In the genomic region with DNA sequence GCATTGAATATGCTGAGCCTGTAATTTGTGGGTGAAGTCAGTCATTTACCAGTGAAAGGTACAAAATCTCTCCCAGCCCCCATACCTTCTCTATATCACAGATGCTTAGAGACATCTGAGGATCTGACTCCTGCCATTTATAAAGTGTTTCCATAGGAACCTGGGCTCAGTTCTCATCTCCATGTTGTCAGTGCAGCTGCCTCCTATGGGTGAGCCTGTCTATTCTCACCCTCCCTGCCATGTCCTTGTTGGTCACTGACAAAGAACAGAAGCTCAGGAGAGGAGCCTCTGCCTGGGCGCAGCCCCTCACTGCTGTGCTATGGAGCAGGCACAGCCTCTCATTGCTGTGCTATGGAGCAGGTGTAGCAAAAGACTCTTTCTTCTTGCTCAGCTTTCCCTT, we compare ENCODE assay signal across 26 mouse cellular contexts. TPM values are rescaled to one million over a fixed set of nuclear protein-coding genes. Genes with fewer than 3 reads are reported as not detected.
A peak's percentile ranks its signal among the peaks of the same experiment; 100 is the strongest.
DNase-seq lines count a peak whose midpoint lies in the region; ATAC-seq and TF ChIP-seq lines count a peak whose summit lies in the region.
"Had no signal": no experiment of that assay in that cellular context is flagged by ENCODE, and none has a peak within 500 bp of the region (broad histone marks: within the 10 kb centered on the region; RNA-seq: fewer than 3 reads in every experiment).

No protein-coding gene starts in this region.

- H3K27me3 ChIP-seq in forebrain, embryonic 15.5 days = no peaks in the 10 kb centered on the region
- no peaks in the 10 kb centered on the region for H3K27me3 ChIP-seq in forebrain, embryonic 12.5 days
- H3K27me3 ChIP-seq in heart, adult 2 months (ENCODE audit: control insufficient read depth, insufficient read depth, low read length) = no peaks in the 10 kb centered on the region
- H3K27me3 ChIP-seq: embryonic facial prominence, embryonic 13.5 days; hindbrain, embryonic 12.5 days had no signal

- no peaks in the 10 kb centered on the region for H3K4me1 ChIP-seq in forebrain, embryonic 15.5 days
- no peaks in the 10 kb centered on the region for H3K4me1 ChIP-seq in forebrain, embryonic 12.5 days
- H3K4me1 ChIP-seq in heart, adult 2 months (ENCODE audit: control insufficient read depth, insufficient read depth, low read length) = no peaks in the 10 kb centered on the region
- H3K4me1 ChIP-seq: embryonic facial prominence, embryonic 13.5 days; heart, embryonic 10.5 days; hindbrain, embryonic 12.5 days had no signal

- ATAC-seq in forebrain, embryonic 15.5 days (replicated peaks) = peak; percentile 55; the same call in 1 of the 2 replicates
- ATAC-seq in forebrain, embryonic 12.5 days (ENCODE audit: low FRiP score) = no peak
- ATAC-seq: hindbrain, postnatal 0 days had no signal

- no peak overlapping the region for H3K27ac ChIP-seq in forebrain, embryonic 15.5 days (replicated peaks)
- no peak overlapping the region for H3K27ac ChIP-seq in forebrain, embryonic 12.5 days
- H3K27ac ChIP-seq in heart, adult 2 months = no peak overlapping the region
- H3K27ac ChIP-seq: embryonic facial prominence, embryonic 13.5 days; gastrocnemius, adult 2 months; heart, embryonic 10.5 days; hindbrain, embryonic 12.5 days; hindbrain, postnatal 0 days had no signal

- H3K79me2 ChIP-seq in heart, adult 2 months (replicated peaks; ENCODE audit: control insufficient read depth, insufficient read depth, low read length) = no peaks in the 10 kb centered on the region

- TF ChIP-seq CTCF in heart, adult 2 months (IDR thresholded peaks at IDR 0.05) = no peak
- TF ChIP-seq CTCF in brain, embryonic 14.5 days (IDR thresholded peaks at IDR 0.05; ENCODE audit: borderline replicate concordance, extremely low read depth, insufficient read depth, insufficient read length) = no peak

- no peak for TF ChIP-seq EP300 in heart, adult 2 months (IDR thresholded peaks at IDR 0.05; ENCODE audit: insufficient read depth, low read depth, low read length)

- no peaks in the 10 kb centered on the region for H3K36me3 ChIP-seq in forebrain, embryonic 15.5 days
- H3K36me3 ChIP-seq in forebrain, embryonic 12.5 days (replicated peaks) = no peaks in the 10 kb centered on the region
- no peaks in the 10 kb centered on the region for H3K36me3 ChIP-seq in heart, adult 2 months (ENCODE audit: control insufficient read depth, insufficient read depth, low read length)
- H3K36me3 ChIP-seq: embryonic facial prominence, embryonic 13.5 days; heart, embryonic 10.5 days; hindbrain, embryonic 12.5 days had no signal

- H3K4me2 ChIP-seq in forebrain, embryonic 15.5 days (replicated peaks) = no peak overlapping the region
- no peak overlapping the region for H3K4me2 ChIP-seq in forebrain, embryonic 12.5 days
- H3K4me2 ChIP-seq: embryonic facial prominence, embryonic 13.5 days; hindbrain, embryonic 12.5 days had no signal

- peak; percentile 35 for DNase-seq in heart, adult 11 months
- DNase-seq in heart, adult 2 months = no peak
- peak; percentile 10 to 13 for DNase-seq in layer of hippocampus, postnatal 10 days (ENCODE audit: low spot score in 2 of 2)
- DNase-seq in layer of hippocampus, postnatal 36 days = no peak
- DNase-seq in brain, embryonic 14.5 days (ENCODE audit: low read depth) = peak; percentile 9
- DNase-seq in cerebellum, adult 9-10 months = no peak
- DNase-seq: adrenal gland, postnatal 10 days; cerebellum, adult 11-12 months; cerebellum, adult 9-11 months; cerebellum, postnatal 36 days; gastrocnemius, adult 2 months; gastrocnemius, postnatal 25 days; heart, postnatal 10 days; heart, postnatal 4 days had no signal

- no peak for TF ChIP-seq POLR2A in heart, adult 2 months (IDR thresholded peaks at IDR 0.05; ENCODE audit: insufficient read depth, low read depth, low read length)
- TF ChIP-seq POLR2A in brain, embryonic 14.5 days (IDR thresholded peaks at IDR 0.05; ENCODE audit: borderline replicate concordance, extremely low read depth, insufficient read depth, insufficient read length, poor library complexity, severe bottlenecking) = no peak

- H3K9ac ChIP-seq in forebrain, embryonic 15.5 days (replicated peaks) = no peak overlapping the region
- no peak overlapping the region for H3K9ac ChIP-seq in forebrain, embryonic 12.5 days
- no peak overlapping the region for H3K9ac ChIP-seq in heart, adult 2 months (ENCODE audit: low read depth, low read length)
- H3K9ac ChIP-seq: embryonic facial prominence, embryonic 13.5 days; hindbrain, embryonic 12.5 days had no signal

- no peak overlapping the region for H3K4me3 ChIP-seq in forebrain, embryonic 15.5 days
- H3K4me3 ChIP-seq in forebrain, embryonic 12.5 days (replicated peaks) = no peak overlapping the region
- H3K4me3 ChIP-seq in heart, adult 2 months = no peak overlapping the region
- H3K4me3 ChIP-seq: embryonic facial prominence, embryonic 13.5 days; gastrocnemius, adult 2 months; heart, embryonic 10.5 days; hindbrain, embryonic 12.5 days had no signal

- no peaks in the 10 kb centered on the region for H3K9me3 ChIP-seq in forebrain, embryonic 15.5 days
- H3K9me3 ChIP-seq in forebrain, embryonic 12.5 days = no peaks in the 10 kb centered on the region
- H3K9me3 ChIP-seq: embryonic facial prominence, embryonic 13.5 days; heart, embryonic 10.5 days; hindbrain, embryonic 12.5 days had no signal

- intact Hi-C loops in heart, adult 2 months (cut with DNase I) = loop anchor here (10.0 kb wide), 1 partner anchor 1335 kb away; no protein-coding TSS in a partner anchor

- WGBS in forebrain, embryonic 15.5 days = 77% methylated on average over 1 of the region's 1 CpGs
- WGBS in forebrain, embryonic 12.5 days = 88% methylated on average over 1 of the region's 1 CpGs
- 88% methylated on average over 1 of the region's 1 CpGs for WGBS in heart, adult 2 months

RNA-seq across cellular contexts. Expression of a gene that starts 9.1 kb away (rescaled TPM):
- not detected in 2 replicates for polyA plus RNA-seq in forebrain, embryonic 15.5 days (2015; fragmentation: Nextera tagmentation; extraction: Ambion mirVana)
- not detected in 2 replicates for polyA plus RNA-seq in forebrain, embryonic 12.5 days (2016; fragmentation: Nextera tagmentation; extraction: Ambion mirVana)
- total RNA-seq in heart, adult 2 months (2021) = not detected
- polyA plus RNA-seq in heart, adult 2 months (2012; rRNA removed) = not detected in 2 replicates
- total RNA-seq in layer of hippocampus, postnatal 10 days (2021) = not detected
- not detected for total RNA-seq in layer of hippocampus, postnatal 36 days (2021)
- not detected in 2 replicates for polyA plus RNA-seq in brain, embryonic 14.5 days (2012; rRNA removed)
- total RNA-seq: adrenal gland, postnatal 10 days; adrenal gland, postnatal 4 days; gastrocnemius, adult 2 months; gastrocnemius, postnatal 25 days; granulocyte monocyte progenitor cell, adult 5-6 weeks; heart, postnatal 10 days; heart, postnatal 4 days; hindbrain, postnatal 0 days; MEL had no signal
- polyA plus RNA-seq: C2C12; embryonic facial prominence, embryonic 13.5 days; heart, embryonic 10.5 days; heart, embryonic 14.5 days; hindbrain, embryonic 12.5 days; hindbrain, postnatal 0 days; intestine, embryonic 14.5 days had no signal

RNA-seq across cellular contexts. Expression of a gene that starts 48.6 kb away (rescaled TPM):
- polyA plus RNA-seq in forebrain, embryonic 15.5 days (2015; fragmentation: Nextera tagmentation; extraction: Ambion mirVana) = not detected in 2 replicates
- not detected in 2 replicates for polyA plus RNA-seq in forebrain, embryonic 12.5 days (2016; fragmentation: Nextera tagmentation; extraction: Ambion mirVana)
- total RNA-seq in heart, adult 2 months (2021) = not detected
- polyA plus RNA-seq in heart, adult 2 months (2012; rRNA removed) = not detected in 2 replicates
- not detected for total RNA-seq in layer of hippocampus, postnatal 10 days (2021)
- not detected for total RNA-seq in layer of hippocampus, postnatal 36 days (2021)
- polyA plus RNA-seq in brain, embryonic 14.5 days (2012; rRNA removed) = 0.03 TPM in 1 of 2 replicates, not detected in the other
- total RNA-seq: adrenal gland, postnatal 10 days; adrenal gland, postnatal 4 days; gastrocnemius, adult 2 months; gastrocnemius, postnatal 25 days; granulocyte monocyte progenitor cell, adult 5-6 weeks; heart, postnatal 10 days; heart, postnatal 4 days; hindbrain, postnatal 0 days; MEL had no signal
- polyA plus RNA-seq: C2C12; embryonic facial prominence, embryonic 13.5 days; hindbrain, embryonic 12.5 days; hindbrain, postnatal 0 days; intestine, embryonic 14.5 days had no signal

Comparison
In these comparisons a context has a peak if more than half of its experiments do, and no peak if none do; other contexts are left out.
1. DNase-seq: peak in heart, adult 11 months (single experiment), layer of hippocampus, postnatal 10 days (2 of 2) and brain, embryonic 14.5 days (single experiment); none in heart, adult 2 months (0 of 2), layer of hippocampus, postnatal 36 days (0 of 2) and cerebellum, adult 9-10 months (single experiment).